Mouse (Mus musculus) thymus, adult 2 months (tissue): ENCODE measurements around the gene Plxna4.

Experiments used
- CTCF ChIP-seq: fragments of 200-500 bp; IDR thresholded peaks from 2 replicates; pipeline ENCODE4 v1.5.1; 2012; ENCODE audit warnings: mild to moderate bottlenecking, control low read depth, low read length, moderate library complexity, borderline replicate concordance; ENCODE audit not compliant: control insufficient read depth, poor library complexity, insufficient read depth; ENCODE audit errors: extremely low read depth
- POLR2A ChIP-seq: fragments of 200-500 bp; IDR thresholded peaks from 2 replicates; pipeline ENCODE4 v1.6.1; 2012; ENCODE audit warnings: mild to moderate bottlenecking, low read length, control low read depth, moderate library complexity; ENCODE audit not compliant: control insufficient read depth, poor library complexity, insufficient read depth; ENCODE audit errors: extremely low read depth

DNA sequence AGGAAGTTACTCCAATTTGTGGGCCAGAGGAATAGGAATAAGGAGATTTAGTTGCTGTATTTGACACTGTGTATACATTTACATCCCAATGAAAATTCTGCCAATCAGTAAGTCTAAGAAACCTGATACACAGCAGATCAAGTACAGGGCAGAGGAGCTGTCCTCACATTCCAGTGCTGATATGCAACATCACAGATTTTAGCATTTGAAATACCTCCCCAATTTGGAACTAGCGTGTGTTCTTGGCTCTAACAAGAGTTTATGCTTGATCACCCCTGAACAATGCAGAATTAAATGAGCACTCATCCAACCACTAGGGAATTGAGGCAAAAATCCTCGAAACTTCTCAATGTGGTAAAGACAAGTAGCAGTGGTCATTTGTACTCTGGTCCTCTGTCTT is 307.3 kb downstream of the Plxna4 start:
- TF ChIP-seq POLR2A (no peak), CTCF (no peak)
